Mouse (Mus musculus): ENCODE data around the gene Pccb.

Gene Pccb

DNA sequence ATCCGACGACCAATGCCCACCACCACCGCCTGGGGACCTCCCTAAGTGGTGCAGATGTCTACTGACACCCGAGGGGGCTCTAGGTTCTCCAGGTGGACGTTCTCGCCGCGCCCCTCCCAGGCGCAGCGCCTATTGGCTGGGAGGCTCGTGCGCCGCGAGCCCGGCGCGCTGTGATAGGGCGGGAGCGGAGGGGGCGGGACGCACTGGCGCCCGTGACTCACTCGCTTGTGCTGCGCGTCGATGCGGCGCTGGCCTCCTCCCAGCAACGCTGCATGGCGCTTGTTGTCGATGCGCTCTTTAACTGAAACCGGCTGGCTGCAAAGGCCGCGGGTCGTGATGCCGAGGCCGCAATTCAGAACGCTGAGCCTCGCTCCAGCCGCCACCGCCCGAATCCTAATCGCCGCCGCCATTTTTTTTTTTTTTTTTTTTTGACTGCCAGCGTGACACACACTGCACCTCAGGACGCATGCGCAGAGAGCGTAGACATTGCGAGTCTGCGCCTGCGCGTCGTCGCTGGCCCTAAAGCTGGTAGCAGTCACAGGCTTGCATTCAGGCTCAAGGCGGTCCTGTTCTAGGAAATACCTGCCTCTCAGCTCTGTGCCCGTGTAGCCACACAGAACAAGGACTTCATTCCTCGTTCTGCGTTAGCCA, at the start of gene Pccb:
Gene Pccb (minus strand): TSS at position 451 of the 651 bp plus-strand sequence.
- DNase-seq (ENCODE audit: low read depth, low spot score) = peak; percentile 95

DNA sequence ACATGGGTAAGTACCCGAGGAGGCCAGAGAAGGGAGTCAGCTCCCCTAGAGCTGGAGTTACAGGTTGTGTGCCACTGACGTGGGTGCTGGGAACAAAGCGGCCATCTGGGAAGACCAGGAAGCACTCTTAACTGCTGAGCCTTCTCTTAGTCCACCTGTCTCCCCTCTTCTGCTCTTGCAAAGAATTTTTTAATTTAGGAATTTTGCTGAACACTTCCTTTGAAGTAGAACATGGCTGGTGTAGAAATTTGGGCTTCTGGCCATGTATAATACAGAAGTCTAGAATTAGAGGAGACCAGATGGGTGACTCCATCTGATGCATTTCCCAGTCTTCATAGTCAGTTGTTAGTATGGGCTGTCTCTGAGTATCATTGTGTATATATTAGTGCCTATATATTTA, 49.0 kb upstream of the Pccb start:
- DNase-seq (ENCODE audit: low read depth, low spot score) = no peak

DNA sequence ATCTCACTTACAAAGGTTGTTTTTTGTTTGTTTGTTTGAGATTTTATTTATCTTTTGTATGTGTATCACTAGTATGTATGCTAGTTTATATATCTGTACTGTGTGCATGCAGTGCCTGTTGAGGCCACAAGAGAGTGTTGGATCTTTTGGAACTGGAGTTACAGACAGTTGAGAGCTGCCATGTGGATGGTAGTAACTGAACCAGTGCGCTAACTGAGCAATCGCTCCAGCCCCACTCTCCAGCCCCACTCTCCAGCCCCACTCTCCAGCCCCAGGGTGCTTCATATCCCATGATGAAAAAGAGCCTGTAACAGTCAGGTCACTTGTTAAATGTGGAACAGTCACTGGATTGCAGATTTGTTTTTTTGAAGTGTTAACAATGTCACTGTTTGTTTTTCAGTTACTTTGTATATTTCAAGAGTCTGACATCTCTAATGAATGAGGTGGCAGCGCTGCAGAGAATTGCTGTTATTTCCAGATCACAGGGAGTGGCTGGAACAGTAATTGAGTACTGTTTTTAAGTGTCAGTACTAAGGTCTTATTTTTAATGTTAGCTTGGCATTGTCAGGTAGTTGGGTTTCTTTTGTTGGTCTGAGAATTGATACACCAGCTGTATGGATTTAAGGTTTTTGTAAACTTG, 45.5 kb upstream of the Pccb start:
- DNase-seq (ENCODE audit: low read depth, low spot score) = no peak

DNA sequence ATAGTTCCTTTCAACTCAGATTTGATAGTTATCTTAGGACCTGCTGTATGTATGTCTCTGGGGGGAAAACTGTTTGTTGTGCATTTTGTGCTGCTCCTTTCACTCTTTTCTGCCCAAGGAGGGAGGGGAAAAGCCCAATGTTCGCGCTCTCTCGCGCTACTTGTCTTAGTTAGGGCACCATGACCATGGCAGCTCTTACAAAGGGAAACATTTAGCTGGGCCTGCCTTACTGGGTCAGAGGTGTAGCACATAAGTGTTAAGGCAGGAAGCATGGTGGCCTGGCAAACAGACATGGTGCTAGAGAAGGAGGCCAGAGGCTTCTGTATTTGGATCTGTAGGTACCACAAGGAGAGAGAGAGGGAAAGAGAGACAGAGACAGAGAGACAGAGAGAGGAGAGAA, 43.9 kb upstream of the Pccb start:
- DNase-seq (ENCODE audit: low read depth, low spot score) = no peak

DNA sequence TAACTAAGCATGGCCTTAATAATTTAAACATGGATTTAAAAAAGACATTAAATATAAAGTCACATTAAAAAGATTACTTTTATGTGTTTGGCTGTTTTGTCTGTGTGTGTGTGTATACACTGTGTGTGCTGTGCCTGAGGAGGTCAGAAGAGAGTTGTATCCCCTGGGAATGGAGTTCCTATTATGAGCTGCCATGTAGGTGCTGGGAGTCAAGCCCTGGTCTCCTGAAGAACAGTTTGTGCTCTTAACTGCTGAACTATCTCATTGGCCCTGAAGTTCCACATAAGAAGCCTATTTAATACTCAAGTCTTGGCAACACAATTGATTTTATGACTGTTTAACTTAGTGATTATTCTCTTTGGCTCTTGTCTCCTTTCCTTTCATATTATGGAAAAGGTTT, 42.8 kb upstream of the Pccb start:
- no peak for DNase-seq (ENCODE audit: low read depth, low spot score)

DNA sequence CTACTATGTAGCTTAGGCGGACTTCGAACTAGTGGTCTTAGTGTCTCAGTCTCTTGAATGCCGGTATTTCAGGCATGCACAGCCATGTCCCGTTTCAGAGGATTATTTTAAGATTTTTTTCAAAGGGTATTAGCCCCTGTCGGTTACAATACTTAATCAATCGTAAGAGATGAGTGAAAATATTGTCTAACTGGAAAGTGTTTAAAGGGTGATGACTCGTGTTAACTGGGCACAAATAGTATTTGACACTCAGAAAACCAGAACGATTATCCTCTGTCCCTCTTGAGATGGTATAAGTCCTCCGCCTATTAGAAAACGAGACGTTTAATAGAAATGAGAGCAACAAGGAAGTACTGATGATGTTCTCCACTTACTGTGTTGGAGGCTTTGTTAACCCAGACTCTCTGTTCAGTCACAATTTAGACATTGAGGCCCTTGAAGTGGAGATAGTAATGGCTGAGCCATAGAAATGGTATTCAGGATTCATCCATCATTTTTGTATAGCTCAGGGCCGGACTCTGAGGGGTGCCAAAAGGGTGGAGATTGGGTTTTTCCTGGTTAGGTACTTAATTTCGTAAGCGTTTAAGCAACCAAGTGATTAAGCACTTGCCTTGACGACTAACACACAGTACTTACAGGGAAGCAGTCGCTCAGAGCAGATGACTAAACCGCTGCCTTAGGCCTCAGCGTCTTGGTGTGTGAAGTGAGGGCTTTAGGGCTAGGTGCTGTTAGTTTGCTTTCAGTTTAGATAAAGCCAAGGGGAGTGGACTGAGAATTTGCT, 41.6 kb upstream of the Pccb start:
- DNase-seq (ENCODE audit: low read depth, low spot score) = no peak

DNA sequence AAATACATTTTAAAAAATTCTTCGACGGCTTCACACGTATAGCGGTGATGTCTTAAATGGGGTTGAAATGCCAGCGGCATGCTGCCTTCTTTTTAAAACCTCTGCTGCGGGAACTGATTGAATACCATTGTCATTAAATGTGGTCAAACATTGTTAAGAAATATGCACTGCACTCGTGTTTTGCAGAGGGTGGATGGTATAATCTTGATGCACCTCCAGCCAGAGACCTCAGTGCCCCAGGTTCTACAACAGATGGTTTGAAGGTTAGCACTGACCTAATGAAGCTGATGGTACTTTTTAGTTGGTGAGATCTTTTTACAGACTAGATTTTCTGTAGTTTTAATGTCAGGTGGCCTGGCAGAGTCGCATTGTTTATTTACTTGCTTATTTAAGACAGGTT, 41.0 kb upstream of the Pccb start:
- DNase-seq (ENCODE audit: low read depth, low spot score) = no peak

DNA sequence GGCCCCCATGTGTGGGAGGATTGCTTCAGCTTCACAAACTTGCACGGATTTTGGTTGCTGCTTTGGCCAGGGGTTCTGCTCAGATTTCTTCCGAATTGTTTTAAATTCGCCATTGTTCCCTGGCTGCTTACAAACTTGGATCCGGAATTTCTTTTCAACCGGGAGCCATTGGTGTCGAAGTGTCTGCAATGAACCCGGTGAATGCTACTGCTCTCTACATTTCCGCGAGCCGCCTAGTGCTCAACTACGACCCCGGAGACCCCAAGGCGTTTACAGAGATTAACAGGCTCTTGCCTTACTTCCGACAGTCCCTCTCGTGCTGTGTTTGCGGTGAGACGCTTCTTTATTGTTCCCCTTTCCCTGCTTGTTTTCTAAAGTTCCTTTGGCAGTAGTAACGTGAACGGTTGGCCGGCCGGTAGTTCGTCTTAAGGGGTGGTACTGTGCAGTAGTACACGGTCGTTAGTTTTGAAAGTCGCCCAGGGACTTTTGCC, 40.4 kb upstream of the Pccb start:
- DNase-seq (ENCODE audit: low read depth, low spot score) = no peak

DNA sequence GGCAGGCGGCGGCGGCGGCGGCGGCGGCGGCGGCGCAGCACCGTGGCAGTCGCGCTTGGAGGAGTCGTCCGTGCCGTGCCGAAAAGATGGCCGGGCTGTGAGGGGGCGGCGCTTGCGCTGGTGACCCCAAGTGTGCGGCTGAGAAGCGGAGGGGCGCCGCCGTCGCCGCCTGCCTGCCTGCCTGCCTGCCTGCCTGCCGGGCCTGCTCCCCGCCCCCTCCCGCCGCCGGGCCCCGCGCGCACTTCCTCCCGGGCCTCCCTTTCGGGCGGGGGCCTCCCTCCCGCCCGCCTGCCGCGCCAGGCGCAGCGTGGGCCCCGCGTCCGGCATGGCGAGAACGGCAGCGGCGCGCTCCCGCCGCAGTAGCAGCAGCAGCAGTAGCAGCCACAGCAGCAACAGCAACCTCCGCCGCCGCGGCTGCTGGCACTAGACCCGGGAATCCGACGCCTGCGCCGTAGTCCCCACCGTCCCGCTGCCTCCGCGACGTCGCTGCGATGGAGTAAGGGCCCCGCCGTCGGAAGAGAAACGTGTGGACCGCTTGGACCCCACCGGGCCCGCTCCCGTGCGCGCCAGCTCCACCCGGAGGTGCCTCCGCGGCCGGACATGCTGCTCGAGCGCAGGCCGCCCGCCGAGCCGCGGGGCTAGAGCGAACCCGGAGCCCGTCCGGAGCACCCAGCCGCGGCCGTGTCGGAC, 39.8 kb upstream of the Pccb start:
- peak; percentile 54 for DNase-seq (ENCODE audit: low read depth, low spot score)

DNA sequence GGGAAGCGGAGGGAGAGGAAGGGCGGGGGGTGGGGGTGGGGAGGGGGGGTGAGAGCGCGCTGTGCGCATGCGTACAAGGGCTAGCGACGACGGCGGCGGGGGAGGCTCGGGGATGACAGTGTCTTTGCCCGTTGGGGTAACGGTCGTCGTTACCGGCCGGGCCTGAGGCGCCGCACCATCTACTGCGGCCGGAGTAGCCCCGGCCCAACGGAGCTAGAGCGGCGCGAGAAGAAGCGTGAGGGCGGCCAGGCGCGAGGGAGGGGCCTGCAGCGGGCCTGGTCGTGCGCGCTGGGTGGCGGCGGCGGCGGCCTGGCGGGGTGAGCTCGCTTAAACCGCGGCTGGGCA, 39.3 kb upstream of the Pccb start, which contains the start of gene Msl2:
Gene Msl2 (plus strand): TSS at position 115 of the 345 bp plus-strand sequence.
- DNase-seq (ENCODE audit: low read depth, low spot score) = no peak

DNA sequence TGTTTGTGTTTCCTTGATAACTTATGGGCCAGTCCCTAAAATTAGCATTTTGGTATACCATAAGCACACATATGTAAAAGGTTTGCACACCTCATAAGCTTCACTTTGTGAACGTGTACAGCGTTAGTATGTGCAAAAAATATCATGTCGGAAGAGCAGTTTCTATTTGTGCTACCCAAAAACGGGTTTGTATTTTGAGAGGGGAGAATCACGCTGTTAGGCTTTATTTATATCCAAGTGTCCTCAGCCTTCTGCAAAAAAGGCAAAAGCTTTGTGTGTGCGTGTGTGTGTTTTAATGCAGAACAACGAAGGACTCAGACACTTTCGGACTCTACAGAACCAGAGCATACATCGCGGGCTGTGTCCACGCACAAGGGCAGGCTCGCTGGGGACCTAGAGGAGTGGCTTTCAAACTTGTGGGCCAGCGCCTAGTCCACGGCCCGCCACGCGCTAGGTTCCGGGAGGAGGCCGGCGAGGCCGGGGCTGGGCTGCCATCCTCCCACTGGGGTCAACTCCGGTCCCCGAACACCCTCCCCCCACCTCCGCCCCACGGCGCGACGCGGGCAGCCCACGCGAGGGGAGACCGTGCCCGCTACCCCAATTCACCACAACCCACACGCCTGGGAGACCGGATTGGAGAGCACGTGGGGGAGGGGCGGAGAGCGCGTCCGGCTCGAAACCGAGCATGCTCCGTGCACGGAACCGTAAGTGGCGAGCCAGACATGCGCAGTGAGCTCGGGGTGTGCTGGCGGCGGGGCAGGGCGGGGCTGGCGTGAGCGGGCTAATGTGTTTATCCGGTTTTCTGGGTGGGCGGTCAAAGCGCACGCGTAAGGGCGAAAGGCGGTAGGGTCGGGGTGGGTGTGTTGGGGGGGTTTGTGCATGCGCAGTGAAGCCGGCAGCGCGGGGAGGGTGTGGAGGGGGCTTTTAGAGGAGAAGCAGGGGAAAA, 38.6 kb upstream of the Pccb start:
- DNase-seq (ENCODE audit: low read depth, low spot score) = peak; percentile 98

DNA sequence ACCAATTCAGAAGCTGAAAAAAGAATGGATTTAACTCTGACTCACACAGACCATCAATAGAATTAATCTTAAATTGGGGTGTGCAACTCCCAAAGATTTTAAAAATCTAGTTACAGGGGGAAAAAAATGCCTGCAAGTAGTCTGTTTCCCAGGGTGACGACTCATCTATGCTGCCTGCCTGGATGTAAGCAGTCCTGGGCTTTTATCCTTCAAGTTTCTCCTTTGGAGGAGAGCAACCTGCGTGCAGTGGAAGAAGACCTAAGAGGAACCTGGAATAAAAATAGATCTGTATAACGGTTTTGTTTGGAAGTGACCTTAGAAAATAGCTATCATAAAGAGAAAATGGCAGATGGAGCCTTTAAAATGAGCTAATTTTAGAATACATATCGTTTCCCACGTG, 37.8 kb upstream of the Pccb start:
- no peak for DNase-seq (ENCODE audit: low read depth, low spot score)

DNA sequence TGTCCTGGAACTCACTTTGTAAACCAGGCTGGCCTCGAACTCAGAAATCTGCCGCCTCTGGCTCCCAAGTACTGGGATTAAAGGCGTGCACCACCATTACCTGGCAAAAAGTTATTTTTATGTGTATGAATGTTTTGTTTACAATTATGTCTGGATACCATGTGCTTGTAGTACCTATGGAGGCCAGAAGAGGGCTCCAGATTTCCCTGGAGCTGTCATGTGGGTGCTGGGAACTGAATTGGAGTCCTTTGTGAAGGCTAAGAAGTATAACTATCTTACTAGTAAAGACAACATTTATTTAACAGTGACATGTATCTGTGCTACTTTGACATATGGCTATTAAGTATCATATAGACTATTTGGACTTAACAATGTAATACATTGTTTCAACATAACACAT, 35.1 kb upstream of the Pccb start:
- DNase-seq (ENCODE audit: low read depth, low spot score) = no peak

DNA sequence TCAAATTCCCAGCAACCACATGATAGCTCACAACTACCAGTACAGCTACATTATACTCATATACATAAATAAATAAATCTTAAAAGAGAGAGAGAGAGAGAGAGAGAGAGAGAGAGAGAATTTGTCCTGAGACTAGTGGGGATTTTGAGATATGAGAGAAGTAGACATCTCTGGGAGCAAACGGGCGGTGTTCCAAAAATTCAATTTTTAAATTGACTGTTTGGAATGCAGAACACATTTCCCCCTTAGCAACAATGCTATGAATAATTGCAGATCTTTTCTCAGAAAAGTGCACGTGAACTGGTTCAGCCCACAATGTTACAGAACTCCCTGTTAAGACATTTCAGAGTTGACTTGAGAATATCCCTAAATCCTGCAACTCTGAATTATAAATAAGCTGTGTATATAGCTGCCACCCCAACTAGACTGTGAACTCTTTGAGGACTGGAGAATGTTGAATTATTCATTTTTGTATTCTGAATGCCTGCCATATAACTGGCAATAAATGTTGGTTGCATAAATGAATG, 30.4 kb upstream of the Pccb start:
- DNase-seq (ENCODE audit: low read depth, low spot score) = no peak

DNA sequence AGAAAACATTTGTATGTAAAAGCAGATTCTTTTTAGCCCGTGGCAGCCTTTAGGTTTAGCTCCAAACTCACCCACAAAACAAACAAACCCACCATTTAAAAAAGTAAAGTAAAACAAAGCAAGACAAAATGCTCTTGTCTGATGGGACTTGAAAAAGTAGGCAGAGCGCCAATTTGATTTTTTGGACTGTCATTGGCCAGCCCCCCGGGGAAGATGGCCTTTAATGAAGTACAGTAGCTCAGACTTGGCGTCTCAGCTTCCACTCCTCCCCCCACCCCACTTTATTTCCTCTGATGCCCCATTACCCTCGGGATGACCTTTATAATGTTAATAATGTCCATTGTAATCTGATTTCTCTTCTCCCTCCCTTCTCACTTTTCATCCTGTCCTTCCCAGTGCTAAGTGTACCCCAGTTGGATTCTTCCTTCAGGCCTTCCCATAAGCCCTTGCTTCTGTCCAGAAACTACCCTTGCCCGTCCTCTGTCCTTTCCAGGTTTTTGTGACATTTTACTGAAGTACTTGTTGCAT, 27.6 kb upstream of the Pccb start:
- no peak for DNase-seq (ENCODE audit: low read depth, low spot score)

DNA sequence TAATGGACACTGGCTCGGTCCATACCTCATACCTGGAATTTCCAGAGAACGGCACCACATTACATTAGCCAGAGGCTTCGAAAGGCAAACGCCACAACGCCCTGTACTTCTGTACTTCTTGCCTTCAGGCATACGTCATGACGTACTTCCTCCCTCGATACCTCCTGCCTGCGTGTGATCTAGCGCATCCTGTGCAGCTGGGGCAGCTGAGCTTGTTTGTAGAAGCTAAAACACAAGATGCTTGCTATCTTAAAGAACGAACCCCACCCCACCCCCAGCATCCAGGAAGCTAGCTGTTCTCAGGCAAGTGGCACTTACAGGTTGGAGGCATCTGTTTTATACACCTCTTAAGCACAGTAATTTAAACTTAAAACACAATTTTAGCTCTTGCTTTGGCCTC, 26.3 kb upstream of the Pccb start:
- no peak for DNase-seq (ENCODE audit: low read depth, low spot score)

DNA sequence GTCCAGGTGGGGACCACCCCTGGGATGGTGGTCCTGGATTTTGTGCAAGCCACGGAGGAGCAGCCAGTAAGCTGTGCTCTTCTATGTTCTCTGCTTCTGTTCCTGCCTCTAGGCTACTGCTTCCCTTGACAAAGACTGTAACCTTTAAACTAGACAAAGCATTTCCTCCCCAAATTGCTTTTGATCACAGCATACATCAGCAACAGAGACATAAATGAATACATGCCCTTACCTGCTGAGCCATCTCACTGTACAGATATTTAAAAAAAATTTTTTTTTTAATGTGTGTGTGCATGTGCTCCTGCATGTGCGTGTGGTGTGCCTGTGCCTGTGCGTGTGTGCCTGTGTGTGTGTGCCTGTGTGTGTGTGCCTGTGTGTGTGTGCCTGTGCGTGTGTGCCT, 22.5 kb upstream of the Pccb start:
- DNase-seq (ENCODE audit: low read depth, low spot score) = no peak

DNA sequence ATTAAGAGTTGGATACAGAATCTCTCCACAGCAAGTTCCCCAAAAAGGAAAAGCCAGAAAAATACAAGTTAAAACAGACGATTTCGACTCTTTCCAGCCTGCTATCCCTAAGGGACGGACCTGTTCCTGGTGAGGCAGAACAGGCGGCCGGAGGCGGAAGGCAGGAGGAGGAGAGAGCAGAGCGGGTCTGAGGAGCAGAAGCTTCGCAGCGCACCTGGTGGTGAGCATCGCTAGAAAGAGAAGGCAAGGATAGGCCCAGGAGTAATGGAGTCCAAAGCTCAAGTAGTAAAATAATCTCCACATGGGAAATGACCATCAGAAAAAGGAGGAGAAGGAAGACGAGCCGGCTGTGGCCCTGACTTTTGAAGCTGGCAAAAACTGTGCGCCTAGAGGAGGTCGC, 18.6 kb upstream of the Pccb start:
- DNase-seq (ENCODE audit: low read depth, low spot score) = no peak

DNA sequence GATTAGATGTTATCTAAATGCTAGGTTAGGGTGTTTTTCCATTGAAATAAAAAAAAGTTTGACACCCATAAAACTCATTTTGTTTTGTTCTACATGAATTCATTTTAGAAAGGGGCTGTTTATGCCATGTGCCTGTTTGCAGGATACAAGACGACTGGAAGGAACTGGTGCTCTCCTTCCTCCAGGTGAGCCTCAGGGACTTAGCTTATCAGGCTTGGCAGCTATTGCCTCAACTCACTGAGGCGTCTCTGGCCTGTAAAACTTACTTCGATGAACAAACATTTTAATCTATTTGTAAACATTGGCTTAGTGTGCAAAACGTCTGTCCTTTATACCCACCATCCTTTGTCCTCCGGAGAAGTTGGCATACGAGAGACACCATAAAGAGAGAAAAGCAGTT, 18.0 kb upstream of the Pccb start:
- no peak for DNase-seq (ENCODE audit: low read depth, low spot score)

DNA sequence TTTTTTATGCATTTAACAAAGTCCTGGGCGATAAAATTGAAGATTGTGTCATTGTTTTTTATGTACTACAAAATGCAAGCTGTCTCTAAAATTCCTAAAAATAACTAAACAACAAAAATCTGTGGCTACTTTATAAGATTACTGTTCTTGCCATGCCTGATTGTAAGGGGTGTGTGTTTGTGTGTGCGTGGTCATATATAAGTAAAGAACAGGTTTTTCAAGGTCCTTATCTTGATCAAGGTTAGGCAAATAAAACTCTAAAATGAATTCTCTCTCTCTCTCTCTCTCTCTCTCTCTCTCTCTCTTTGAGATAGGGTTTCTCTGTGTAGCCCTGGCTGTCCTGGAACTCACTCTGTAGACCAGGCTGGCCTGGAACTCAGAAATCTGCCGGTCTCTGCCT, 17.3 kb upstream of the Pccb start:
- no peak for DNase-seq (ENCODE audit: low read depth, low spot score)
